Mouse (Mus musculus): ENCODE data around the gene Ajap1. TPM values are rescaled to one million over a fixed set of nuclear protein-coding genes. Genes with fewer than 3 reads are reported as not detected.

The Ajap1 gene
- 4.2 and 5.3 TPM in 2 replicates for polyA plus RNA-seq (2012; rRNA removed)

GRCm38 (mm10) chr4:153482459-153483338 lies at the start of gene Ajap1:
TSS of gene Ajap1 (minus strand) at chr4:153482811.

